Mouse (Mus musculus): ENCODE measurements around the gene Dok3.

- TF ChIP-seq CTCF (IDR thresholded peaks at IDR 0.05; ENCODE audit: extremely low read depth, insufficient read depth, insufficient read length, insufficient replicate concordance) (no peak), POLR2A (IDR thresholded peaks at IDR 0.05; ENCODE audit: low read depth, low read length) (no peak)
Measured at GRCm38 (mm10) chr13:55484520-55485088, 44.5 kb downstream of the Dok3 start.
